Mouse (Mus musculus): ENCODE results near the gene D1Ertd622e. TPM values are rescaled to one million over a fixed set of nuclear protein-coding genes. Genes with fewer than 3 reads are reported as not detected.

Gene D1Ertd622e
- polyA plus RNA-seq (2012; rRNA removed) (29.7 and 33.8 TPM in 2 replicates), polyA plus RNA-seq (2014; fragmentation: Nextera tagmentation; extraction: Ambion mirVana) (48.9 and 53.5 TPM in 2 replicates)

GRCm38 (mm10) chr1:97661406-97662241 lies at the start of gene D1Ertd622e:
D1Ertd622e (minus strand) TSS chr1:97662074.
- Histone ChIP-seq H3K27me3 (ENCODE audit: control insufficient read depth, insufficient read depth, low read length) (no peaks in the 10 kb centered on the region), H3K4me1 (replicated peaks; ENCODE audit: control insufficient read depth in 2 of 2, insufficient read depth in 2 of 2, low read length in 1 of 2) (peaks cover 22% of the 10 kb centered on the region in 2 experiments), H3K36me3 (replicated peaks; ENCODE audit: control insufficient read depth, insufficient read depth, low read depth) (no peaks in the 10 kb centered on the region; the same call in 1 of the 2 replicates), H3K9ac (replicated peaks) (peak within 1 kb of the TSS; percentile 93), H3K4me2 (ENCODE audit: low read depth) (peak within 1 kb of the TSS; percentile 76), H3K4me3 (ENCODE audit: insufficient read depth in 1 of 2, low read depth in 2 of 2, low read length in 2 of 2) (peak within 1 kb of the TSS; percentile 74 to 84), H3K9me3 (ENCODE audit: control insufficient read depth, low read length) (no peaks in the 10 kb centered on the region), H3K27ac (peak within 1 kb of the TSS; percentile 88)
- TF ChIP-seq CTCF (IDR thresholded peaks at IDR 0.05; ENCODE audit: low read depth) (no peak), EP300 (IDR thresholded peaks at IDR 0.05; ENCODE audit: low read depth) (no peak)
- peak; percentile 68 to 77 (median 70) for DNase-seq (ENCODE audit: low read depth in 3 of 3, low spot score in 3 of 3)
- WGBS (ENCODE audit: insufficient replicate concordance) = under 1% methylated on average over 102 of the region's 106 CpGs
- peak; percentile 82 for ATAC-seq (ENCODE audit: insufficient read depth)

- DNase-seq (ENCODE audit: low read depth in 3 of 3, low spot score in 3 of 3) = no peak
- H3K9me3 ChIP-seq (ENCODE audit: control insufficient read depth, low read length) = no peaks in the 10 kb centered on the region
- no peak for ATAC-seq (ENCODE audit: insufficient read depth)
- H3K9ac ChIP-seq (replicated peaks) = no peak overlapping the region
- no peak overlapping the region for H3K27ac ChIP-seq
- no peaks in the 10 kb centered on the region for H3K4me1 ChIP-seq (replicated peaks; ENCODE audit: control insufficient read depth in 2 of 2, insufficient read depth in 2 of 2, low read length in 1 of 2)
- no peak overlapping the region for H3K4me2 ChIP-seq (ENCODE audit: low read depth)
- no peaks in the 10 kb centered on the region for H3K27me3 ChIP-seq (ENCODE audit: control insufficient read depth, insufficient read depth, low read length)
- WGBS (ENCODE audit: insufficient replicate concordance) = 73% methylated on average over 3 of the region's 3 CpGs
- H3K36me3 ChIP-seq (replicated peaks; ENCODE audit: control insufficient read depth, insufficient read depth, low read depth) = no peaks in the 10 kb centered on the region; the same call in none of the 2 replicates
- no peak overlapping the region for H3K4me3 ChIP-seq (ENCODE audit: insufficient read depth in 1 of 2, low read depth in 2 of 2, low read length in 2 of 2)
- TF ChIP-seq CTCF (IDR thresholded peaks at IDR 0.05; ENCODE audit: low read depth) (no peak), EP300 (IDR thresholded peaks at IDR 0.05; ENCODE audit: low read depth) (no peak)
Observed at GRCm38 (mm10) chr1:97710520-97710919, 48.6 kb upstream of the D1Ertd622e start.

GRCm38 (mm10) chr1:97705389-97705788 lies 43.5 kb upstream of the D1Ertd622e start:
- no peak overlapping the region for H3K4me3 ChIP-seq (ENCODE audit: insufficient read depth in 1 of 2, low read depth in 2 of 2, low read length in 2 of 2)
- no peak for DNase-seq (ENCODE audit: low read depth in 3 of 3, low spot score in 3 of 3)
- H3K9me3 ChIP-seq (ENCODE audit: control insufficient read depth, low read length) = no peaks in the 10 kb centered on the region
- H3K27me3 ChIP-seq (ENCODE audit: control insufficient read depth, insufficient read depth, low read length) = no peaks in the 10 kb centered on the region
- no peak overlapping the region for H3K27ac ChIP-seq
- TF ChIP-seq CTCF (IDR thresholded peaks at IDR 0.05; ENCODE audit: low read depth) (no peak), EP300 (IDR thresholded peaks at IDR 0.05; ENCODE audit: low read depth) (no peak)
- no peak overlapping the region for H3K9ac ChIP-seq (replicated peaks)
- no peaks in the 10 kb centered on the region for H3K4me1 ChIP-seq (replicated peaks; ENCODE audit: control insufficient read depth in 2 of 2, insufficient read depth in 2 of 2, low read length in 1 of 2)
- ATAC-seq (ENCODE audit: insufficient read depth) = no peak
- H3K4me2 ChIP-seq (ENCODE audit: low read depth) = no peak overlapping the region
- no peaks in the 10 kb centered on the region; the same call in none of the 2 replicates for H3K36me3 ChIP-seq (replicated peaks; ENCODE audit: control insufficient read depth, insufficient read depth, low read depth)

- TF ChIP-seq EP300 (IDR thresholded peaks at IDR 0.05; ENCODE audit: low read depth) = no peak
- TF ChIP-seq CTCF (IDR thresholded peaks at IDR 0.05; ENCODE audit: low read depth) = no peak
- Histone ChIP-seq H3K36me3 (replicated peaks; ENCODE audit: control insufficient read depth, insufficient read depth, low read depth) (no peaks in the 10 kb centered on the region; the same call in 1 of the 2 replicates), H3K4me3 (ENCODE audit: insufficient read depth in 1 of 2, low read depth in 2 of 2, low read length in 2 of 2) (no peak overlapping the region), H3K4me2 (ENCODE audit: low read depth) (no peak overlapping the region), H3K4me1 (replicated peaks; ENCODE audit: control insufficient read depth in 2 of 2, insufficient read depth in 2 of 2, low read length in 1 of 2) (no peaks in the 10 kb centered on the region), H3K27me3 (ENCODE audit: control insufficient read depth, insufficient read depth, low read length) (no peaks in the 10 kb centered on the region), H3K9ac (replicated peaks) (no peak overlapping the region), H3K9me3 (ENCODE audit: control insufficient read depth, low read length) (no peaks in the 10 kb centered on the region), H3K27ac (no peak overlapping the region)
- WGBS (ENCODE audit: insufficient replicate concordance) = 67% methylated on average over 1 of the region's 1 CpGs
- ATAC-seq (ENCODE audit: insufficient read depth) (no peak), DNase-seq (ENCODE audit: low read depth in 3 of 3, low spot score in 3 of 3) (no peak)
Observed at GRCm38 (mm10) chr1:97704646-97705045, 42.8 kb upstream of the D1Ertd622e start.

GRCm38 (mm10) chr1:97698956-97699570 lies 37.2 kb upstream of the D1Ertd622e start:
- no peak for DNase-seq (ENCODE audit: low read depth in 3 of 3, low spot score in 3 of 3)
- Histone ChIP-seq H3K27ac (no peak overlapping the region), H3K4me2 (ENCODE audit: low read depth) (no peak overlapping the region), H3K27me3 (ENCODE audit: control insufficient read depth, insufficient read depth, low read length) (no peaks in the 10 kb centered on the region), H3K36me3 (replicated peaks; ENCODE audit: control insufficient read depth, insufficient read depth, low read depth) (no peaks in the 10 kb centered on the region), H3K4me1 (replicated peaks; ENCODE audit: control insufficient read depth in 2 of 2, insufficient read depth in 2 of 2, low read length in 1 of 2) (no peaks in the 10 kb centered on the region), H3K4me3 (ENCODE audit: insufficient read depth in 1 of 2, low read depth in 2 of 2, low read length in 2 of 2) (no peak overlapping the region), H3K9ac (replicated peaks) (no peak overlapping the region), H3K9me3 (ENCODE audit: control insufficient read depth, low read length) (no peaks in the 10 kb centered on the region)
- 20% methylated on average over 11 of the region's 11 CpGs for WGBS (ENCODE audit: insufficient replicate concordance)
- TF ChIP-seq EP300 (IDR thresholded peaks at IDR 0.05; ENCODE audit: low read depth) (no peak), CTCF (IDR thresholded peaks at IDR 0.05; ENCODE audit: low read depth) (no peak)
- ATAC-seq (ENCODE audit: insufficient read depth) = no peak

Data from liver, embryonic 14.5 days (tissue).